Mouse (Mus musculus) E14TG2a.4 (cell line): Measurements from ENCODE around the gene Setd7.

ENCODE experiments used
- CTCF ChIP-seq: conservative IDR thresholded peaks from 2 replicates; pipeline ENCODE4 v1.5.1; 2014; ENCODE audit warnings: low read length
- NANOG ChIP-seq: IDR thresholded peaks from 2 replicates; pipeline ENCODE4 v1.6.1; 2014; ENCODE audit warnings: borderline replicate concordance, low read length, mixed read lengths

DNA sequence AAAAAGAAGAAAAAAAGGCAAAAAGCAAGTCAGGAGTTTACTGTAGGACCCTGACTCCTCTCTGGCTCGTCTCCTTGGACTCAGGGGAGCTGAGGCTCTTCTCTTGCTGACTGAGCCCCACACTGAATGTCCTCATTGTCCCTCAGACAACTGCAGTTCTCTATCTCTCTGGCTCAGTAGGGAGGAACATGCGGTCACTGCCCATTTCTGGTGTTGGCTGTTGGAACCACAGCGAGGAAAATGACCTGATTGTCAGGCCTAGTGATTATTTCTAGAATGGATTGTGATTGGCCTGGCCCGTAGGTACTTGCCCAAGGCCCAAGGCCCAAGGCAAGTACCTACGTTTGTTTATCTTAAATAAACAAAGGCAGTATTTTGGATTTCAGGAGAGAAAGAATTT, 62.0 kb downstream of the Setd7 start:
- TF ChIP-seq CTCF (no peak), NANOG (no peak)
